Mouse (Mus musculus) skeletal muscle tissue, adult 2 months (tissue): ENCODE results near the gene Amz2.

Experiments
- DNase-seq: peaks from one replicate; pipeline ENCODE4 v3.0.0-alpha.2; 2012; ENCODE audit warnings: low read depth, low spot score

Gene Amz2

DNA sequence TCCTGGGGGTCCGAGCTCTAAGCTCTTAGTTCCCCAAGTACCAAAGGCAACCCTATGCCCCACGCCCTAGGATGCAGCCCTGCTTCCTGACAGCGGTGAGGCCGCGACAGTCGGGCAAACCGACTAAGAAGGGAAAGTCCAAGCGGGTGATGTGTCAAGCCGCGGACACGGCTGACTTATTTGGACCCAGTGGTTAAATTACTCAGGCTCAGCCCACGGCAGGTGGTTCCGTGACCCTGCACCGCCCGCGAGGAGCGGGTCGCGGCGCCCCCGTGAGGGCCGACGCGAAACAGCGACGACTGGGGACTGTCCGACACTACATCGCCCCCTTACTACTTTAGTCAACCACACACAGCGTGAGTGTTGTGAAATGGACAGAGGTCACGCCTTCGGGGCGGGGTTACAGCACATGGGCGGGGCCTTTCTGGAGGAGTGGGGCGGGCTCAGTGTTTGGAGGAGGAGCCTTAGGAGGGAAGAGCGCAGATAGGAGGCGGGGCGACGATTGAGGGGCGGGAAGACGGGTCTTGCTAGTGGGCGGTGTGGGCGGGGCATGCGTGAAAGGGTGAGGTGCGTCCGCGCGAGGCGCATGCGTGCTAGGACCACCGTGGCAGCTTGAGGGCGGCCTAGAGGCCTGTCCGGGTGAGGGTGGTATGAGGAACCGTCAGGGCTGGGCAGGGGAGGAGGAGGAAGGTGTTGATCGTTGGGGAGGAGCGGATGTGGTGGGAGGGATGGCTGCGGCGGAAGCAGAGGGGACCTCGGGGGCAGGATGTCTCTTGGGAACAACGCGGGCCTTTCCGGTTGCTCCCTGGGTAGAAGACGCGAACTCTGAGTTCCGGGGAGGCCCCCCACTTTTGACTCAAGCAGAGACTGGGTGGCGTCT is at the start of gene Amz2:
TSS of gene Amz2 (plus strand) at position 555 of the 880 bp plus-strand sequence.
- peak; percentile 100 for DNase-seq

DNA sequence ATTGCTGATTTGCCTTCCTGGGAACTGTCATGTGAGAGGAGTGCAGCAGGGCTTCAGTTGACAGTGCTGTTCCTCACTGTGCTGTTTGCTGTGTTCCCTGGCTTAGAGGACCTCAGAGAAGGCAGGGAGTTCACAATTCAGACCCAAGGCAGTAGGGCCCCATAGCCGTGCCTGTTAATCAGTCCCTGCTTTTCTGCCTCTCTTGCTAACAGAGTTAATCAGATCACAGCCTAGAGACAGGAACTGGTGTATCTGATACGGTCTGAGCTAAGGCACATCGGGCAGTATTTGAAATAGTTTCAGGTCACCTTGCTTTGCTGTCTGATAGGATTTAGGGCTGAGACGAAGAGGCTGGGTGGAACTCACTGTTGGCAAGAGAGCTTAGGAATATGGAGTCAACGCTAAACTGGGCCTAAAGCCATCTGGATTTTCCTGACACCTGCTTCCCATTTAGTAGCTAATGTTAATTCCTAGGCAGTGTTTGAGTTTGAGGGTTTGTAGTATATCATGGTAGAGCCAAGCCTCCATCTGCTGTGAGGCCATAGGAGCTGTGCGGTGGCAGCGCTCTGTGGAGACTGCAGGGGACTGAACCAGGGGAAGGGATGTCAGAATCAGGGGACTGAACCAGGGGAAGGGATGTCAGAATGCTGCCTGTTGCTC is 49.1 kb upstream of the Amz2 start:
- no peak for DNase-seq

DNA sequence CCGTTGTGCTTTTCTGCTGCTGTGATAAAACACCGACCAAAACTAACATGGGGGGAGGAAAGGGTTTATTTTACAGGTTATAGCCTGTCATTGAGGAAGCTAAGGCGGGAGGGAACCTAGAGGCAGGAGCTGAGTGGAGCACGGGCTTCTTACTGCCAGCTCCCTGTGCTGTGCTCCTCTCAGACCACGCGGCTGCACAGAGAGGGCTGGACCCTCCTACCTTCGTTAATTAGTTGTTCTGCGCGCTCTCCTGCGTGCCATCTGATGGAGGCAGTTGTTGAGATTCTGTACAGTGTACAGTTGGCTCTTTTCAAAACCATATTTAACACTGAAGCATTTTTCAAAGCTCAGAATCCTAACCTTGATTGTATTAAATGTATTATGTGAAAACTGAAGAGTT is 48.3 kb upstream of the Amz2 start:
- no peak for DNase-seq

DNA sequence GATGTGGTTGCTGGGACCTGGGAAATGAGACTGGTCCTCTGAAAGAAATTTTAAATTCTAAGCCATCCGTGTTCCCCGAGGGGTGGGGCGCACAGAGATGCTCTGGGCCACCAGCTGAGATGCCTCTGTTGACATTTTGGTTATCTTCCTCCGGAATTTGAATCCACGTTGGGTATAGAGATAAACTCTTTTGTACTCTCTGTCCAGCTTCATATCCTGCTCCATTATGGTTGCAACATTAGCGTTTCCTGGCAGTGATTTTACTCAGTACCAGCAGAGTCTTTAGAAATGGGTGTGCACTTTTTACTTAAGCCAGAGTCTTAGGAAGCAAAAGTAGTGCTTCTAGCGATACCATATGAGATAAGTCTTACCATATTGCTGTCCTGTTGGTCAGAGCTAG is 47.7 kb upstream of the Amz2 start:
- DNase-seq = no peak

DNA sequence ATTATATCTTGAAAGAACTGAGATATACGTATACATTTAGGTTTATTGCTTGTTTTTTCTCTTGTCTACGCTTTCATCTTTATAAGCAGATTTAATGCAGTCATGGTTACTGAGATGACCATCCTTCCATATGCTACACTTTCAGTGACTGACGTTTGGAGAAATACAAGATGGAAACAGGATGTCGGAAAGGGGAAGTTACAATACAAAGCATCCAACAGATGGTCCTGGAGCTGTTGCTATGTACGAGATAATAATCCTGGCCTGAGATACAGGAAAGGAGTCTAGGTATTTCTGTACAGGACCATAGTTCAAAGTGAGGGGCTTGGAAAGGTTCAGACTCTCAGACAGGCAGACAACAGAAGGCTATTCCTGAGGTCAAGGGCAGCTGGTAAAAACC is 45.1 kb upstream of the Amz2 start:
- DNase-seq = no peak

DNA sequence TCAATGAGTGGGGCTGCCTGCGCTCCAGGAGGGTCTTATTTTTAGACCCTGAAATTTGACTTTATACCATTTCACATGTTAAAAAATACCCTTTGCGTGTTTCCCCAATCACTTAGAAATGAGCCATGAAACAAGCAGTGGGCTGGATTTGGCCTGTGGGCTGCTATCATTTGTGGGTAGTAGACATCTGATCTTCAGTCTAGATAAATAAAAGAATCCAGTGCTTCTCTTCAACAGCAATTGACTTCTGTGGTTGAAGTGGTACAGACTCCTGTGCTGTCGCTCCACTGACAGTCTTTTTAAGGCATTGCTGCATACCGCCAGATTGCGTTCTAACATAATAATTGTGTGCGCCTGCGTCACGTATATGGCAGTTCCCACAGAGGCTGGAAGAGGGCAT is 40.5 kb upstream of the Amz2 start:
- DNase-seq = no peak

DNA sequence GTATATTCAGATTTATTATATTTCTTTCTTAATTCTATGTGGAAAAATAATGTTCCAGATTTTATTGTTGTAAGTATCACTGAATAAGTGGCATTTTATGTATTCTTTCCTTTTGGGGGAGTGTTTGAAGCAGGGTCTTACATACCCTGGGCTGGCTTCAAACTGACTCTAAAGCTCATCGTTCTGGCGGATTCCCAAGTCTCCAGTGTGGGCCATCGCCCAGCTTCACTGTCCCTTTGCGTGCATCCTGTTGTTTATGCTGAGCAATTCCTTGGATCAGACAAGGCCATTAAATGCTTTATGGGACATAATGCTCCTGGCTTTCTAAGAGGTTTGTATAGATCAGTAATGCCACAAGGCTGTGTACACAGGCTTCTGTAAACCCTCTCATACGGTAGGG is 36.7 kb upstream of the Amz2 start:
- no peak for DNase-seq

DNA sequence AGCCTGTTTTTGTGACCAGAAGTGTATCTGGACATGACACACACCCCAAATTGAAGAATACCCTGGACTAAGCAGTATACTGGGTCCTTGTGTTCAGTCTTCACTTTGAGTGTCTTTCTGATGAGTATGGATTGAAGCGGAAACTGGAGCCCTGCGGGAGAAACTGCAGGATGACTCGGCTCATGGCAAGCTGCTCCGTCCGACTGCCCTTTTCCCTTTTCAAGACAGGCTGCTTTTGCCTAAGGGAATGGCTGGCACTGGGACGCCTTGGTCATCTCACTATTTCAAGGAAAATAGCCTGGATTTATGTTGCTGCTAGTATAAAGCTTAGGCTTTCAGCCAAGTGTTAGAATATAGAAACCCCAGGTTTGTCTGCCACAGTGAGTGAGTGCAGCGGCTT is 34.5 kb upstream of the Amz2 start:
- DNase-seq = no peak

DNA sequence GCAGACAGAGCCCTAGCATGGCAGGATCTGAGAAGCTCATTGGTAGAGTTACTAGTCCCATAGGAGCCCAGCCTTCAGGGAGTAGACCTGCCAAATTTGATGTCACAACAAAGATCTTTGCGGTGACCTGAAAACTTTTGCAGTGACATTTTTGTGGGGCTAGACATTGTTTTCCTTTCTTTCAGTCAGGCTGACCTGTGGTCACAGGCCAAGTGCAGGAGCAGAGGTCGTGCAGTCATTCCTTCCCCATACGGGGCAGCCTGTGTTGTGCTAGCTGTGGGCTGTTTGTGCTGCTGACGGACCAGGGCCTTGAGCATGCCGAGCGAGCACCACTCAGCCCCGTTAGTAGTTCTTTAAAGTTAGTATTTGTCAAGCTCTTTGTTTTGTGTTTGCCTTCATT is 34.0 kb upstream of the Amz2 start:
- no peak for DNase-seq

DNA sequence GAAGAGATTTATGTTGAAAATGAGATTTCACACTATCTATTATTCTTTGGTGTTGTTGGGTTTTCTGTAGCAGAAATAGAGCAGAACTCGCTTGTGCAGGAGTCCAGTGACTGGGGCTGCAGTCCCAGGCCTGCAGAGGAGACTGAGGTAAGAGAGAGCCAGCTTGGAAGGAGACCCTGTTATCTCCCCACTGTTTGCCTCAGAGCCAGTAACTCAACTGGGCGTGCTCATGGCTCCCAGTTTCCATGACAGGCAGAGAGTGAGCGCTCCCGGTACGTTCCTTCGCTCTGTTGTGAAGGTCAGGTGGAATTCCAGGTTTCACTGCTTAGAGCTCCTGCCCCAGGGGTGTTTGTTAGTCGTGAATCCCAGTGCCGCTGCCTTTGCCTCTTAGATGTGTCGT is 33.1 kb upstream of the Amz2 start:
- DNase-seq = no peak

DNA sequence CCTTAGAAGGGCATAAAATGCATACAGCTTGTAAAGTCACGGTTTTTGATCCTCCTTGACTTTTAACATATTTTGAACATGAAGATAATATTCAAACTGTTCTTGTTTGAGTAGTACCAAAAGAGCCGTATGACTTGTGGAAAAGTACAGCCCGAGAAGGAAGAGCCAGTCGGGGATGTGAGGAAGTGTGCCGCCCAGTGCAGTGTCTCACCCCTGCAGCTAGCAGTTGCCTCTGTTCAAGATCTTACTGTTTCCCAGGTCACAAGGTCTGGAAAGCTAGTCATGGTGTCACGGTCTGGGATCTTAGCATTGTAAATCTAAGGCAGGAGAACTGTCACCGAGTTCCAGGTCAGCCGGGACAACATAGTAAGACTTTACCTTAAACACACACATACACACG is 31.0 kb upstream of the Amz2 start:
- DNase-seq = no peak

DNA sequence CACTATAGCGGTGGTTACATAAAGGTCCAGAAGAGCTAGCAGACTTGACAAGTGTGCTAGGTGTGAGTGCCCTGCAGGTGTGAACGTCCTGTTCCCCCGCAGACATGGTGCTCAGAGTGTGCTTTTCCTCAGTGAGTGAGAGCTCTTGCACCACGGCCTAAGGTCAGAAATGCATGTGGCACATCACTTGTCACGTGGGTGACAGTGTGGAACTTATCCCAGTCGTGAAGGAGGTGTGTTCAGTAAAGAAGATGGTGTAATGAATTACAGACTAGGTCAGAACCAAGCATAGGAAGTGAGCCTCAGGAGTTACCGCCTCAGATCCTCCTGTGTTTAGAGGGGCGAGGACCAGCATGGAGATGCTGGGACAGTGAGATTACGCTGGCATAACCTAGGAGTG is 30.5 kb upstream of the Amz2 start:
- DNase-seq = no peak

DNA sequence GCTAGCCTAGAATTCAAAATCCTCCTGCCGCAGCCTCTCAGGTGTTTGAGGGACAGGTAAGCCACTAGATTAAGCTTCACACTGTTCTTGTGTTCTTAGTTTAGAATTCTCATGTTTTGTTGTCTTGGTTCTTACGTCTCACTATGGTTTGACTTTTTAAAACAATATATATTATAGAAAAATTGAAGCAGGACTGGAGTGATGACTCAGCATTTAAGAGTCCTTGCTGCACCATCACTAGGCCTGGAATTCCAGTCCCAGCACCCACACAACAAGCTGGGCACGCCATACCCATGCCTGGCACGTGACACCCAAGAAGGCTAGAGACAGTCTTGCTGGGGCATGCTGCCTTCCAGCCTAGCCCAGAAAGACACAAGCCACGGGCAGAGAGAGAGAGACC is 19.3 kb upstream of the Amz2 start:
- no peak for DNase-seq

DNA sequence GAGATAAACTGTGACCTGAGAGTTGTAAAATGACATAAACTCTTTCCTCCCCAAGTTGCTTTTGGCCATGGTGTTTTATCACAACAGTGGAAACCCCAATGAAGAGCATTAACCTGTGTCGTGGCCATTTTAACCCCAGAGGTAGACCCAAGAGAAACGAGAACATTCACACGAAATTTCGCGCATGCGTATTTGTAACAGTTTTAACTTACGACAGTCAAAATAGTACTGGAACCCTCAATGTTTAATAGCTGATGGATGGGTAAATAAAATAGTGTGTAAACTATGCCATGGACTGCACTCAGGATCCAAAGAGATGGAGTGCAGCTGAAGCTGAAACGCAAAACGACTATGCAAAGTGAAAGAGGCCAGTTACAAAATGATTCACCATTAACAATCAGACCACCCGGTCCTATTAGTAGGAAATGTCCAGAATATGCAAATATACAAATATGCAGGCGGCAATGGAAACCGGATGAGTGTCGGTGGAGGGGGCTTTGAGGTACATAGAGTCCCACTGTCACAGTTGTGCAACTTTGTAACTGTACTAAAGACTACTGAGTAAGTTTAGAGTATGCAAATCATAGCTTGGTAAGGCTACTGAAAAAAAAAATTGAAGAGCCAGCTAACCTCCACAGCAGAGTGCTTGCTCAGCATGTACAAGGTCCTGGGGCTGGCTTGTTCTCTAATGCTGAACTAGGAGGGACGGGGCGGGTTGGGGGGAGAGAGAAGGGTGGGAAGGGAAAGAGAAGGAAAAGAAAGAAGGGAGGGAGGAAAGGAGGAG is 15.4 kb upstream of the Amz2 start:
- DNase-seq = no peak

DNA sequence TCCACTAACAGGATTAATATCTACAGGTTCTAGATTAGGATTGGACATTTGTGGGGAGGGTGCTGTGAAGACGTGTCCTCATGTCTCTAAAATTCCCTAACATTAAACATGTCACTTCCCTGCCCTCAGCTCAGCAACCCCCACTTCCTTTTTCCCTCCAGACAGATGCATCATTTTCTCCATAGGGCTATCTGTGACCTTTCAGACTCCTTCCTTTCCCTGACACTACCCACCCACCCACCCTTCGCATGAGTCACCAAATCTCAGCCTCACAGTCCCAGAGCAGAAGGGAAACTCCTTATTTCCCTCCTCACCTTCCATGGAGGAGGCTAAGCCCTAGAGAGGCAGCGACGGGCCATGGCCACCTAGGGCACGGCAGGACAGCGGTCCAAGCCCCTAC is 12.1 kb upstream of the Amz2 start, which contains the start of gene 9930022D16Rik:
TSS of gene 9930022D16Rik (plus strand) at position 301 of the 400 bp plus-strand sequence.
- no peak for DNase-seq

DNA sequence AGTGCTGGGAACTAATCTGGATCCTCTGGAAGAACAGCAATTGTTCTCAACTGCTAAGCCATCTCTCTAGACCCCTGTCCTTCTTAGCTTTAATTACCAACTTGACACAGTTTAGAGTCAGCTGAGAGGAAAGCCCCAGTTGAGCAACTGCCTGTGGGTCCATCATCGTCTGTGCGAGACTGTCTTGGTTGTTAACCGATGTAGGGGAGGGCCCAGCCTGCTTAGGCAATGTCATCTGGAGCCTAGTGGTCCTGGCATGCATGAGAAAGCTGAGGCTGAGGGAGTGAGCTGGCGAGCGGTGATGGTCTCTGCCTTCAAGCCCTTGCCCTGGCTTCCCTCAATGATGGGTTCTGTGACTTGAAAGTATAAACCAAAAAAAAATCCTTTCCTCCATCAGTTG is 10.9 kb upstream of the Amz2 start:
- no peak for DNase-seq

DNA sequence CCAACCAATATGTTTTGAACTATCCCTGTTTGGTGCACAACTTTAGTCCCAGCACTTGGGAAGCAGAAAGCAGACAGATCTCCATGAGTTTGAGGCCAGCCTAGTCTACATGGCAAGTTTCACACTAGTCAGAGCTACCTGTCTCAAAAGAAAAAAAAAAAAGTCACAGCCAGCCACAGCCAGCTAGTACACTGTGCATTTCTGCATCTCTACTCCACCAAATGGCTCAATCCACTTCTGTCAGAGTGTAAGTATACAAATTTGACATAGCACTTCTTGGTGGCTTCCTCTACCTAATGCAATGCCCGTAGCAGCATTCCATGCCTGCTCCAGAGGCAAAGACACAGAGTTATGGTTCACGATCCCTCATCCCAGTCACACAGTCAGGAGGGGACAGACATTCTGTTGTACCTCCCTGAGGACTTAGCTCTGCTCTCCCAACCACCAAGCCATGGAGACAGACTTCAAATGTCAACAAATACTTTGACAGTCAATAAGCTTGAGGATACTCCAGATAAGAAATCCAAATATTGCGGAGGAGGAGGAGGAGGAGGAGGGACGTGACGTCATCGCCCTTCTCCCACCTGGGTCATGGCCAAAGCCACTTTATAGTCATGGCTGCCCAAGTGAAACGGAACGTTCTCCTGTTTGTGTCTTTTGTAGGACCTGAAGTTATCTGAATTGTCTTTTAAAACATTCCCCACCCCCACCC is 8.9 kb upstream of the Amz2 start:
- DNase-seq = no peak

DNA sequence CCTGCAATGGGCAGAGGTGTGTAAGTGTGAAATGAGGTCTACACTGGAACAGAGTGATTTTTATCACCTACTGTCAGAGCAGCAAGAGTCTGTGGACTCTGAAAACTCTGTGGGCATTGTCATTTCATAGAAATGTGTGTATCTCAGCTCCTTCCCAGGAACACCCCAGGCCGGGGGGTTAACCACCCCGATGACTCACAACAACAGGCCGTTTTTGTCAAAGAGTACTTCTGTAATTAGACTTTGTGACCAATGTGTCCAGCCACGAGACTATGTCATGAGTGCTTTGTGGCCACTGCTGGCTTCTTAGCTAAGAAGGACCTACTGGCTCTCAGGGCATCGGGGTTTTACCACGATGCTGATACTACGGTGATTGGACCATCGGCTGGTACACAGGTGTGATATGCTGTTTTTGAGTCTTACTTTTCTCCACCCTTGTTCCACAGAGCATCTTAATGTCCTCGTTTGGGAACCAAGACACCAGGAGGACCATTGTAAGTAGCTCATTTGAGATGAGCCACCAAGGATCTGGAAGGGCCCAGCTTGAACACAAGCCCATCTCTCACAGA is 8.2 kb upstream of the Amz2 start:
- no peak for DNase-seq

DNA sequence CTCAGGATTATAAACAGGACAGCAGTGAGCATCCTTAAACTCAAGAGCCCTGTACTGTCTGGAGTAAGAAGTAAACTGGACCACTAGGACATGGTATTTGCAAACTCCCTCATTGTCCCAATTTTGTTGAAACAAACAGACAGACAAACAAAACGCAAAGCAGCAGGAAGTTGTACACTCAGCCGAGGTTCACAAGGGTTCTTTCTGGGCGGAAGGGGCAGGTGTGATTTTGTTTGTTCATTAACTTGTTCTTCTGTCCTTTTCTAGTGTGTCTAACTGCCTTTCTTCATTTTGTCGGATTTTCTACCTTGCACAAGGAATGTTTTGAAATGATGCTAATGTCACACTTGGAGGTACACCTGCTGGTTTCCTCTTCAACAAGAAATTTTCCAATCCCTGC is 6.3 kb upstream of the Amz2 start:
- DNase-seq = no peak

DNA sequence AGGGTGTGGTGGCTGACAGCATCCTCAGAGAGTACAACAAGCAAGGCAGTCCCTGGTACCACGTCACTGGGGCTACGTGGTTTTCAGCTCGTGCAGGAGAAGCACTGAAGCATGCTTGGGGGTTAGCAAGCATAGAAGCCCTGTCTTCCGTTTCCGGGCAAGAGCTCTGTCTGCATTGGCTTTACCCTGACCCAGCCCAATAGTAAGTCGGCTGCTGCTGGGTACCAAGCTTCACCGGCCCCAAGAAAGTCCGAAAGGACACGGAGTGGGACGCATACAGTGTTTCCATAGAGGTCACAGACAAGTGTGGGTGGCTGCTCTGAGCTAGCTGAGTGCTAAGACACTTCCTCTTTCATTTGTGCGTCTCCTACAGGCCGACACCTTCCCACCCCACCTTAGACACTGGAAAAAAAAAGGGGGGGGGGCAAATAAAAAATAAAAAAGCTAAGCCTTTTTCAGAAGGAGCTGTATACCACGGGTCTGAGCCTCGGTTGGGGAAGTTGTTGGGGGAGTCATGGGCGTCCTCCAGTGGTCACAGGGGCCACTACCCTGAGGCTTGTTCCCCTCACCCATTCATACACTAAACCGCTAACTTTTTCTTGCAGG is 5.7 kb upstream of the Amz2 start:
- DNase-seq = no peak

DNA sequence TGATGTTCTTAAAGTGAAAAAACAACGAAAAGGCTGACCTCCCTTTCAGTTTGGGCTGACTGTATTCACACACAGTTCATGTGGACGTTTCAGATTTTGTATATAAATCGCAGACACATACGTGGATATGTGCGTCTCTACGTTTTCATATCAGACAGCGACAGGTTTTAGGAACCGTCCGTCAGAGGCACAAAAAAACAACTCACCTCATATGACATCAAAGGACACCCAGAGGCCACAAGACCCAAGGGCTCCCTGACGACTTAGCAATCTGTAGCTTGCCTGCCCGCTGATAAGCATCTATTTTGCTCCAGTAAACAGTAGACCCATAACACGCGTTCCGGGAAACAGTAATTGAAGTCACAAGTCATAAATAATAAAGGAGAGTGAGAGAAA is 5.2 kb upstream of the Amz2 start:
- no peak for DNase-seq
